Mouse (Mus musculus) large intestine, adult 2 months (tissue): ENCODE measurements around the gene Reln. TPM values are rescaled to one million over a fixed set of nuclear protein-coding genes. Genes with fewer than 3 reads are reported as not detected.
A peak's percentile ranks its signal among the peaks of the same experiment; 100 is the strongest.

Experiments used
- DNase-seq: peaks from one replicate; pipeline ENCODE4 v3.0.0-alpha.2; 2012; ENCODE audit warnings: low read depth, low spot score
- WGBS: fragments of 180-500 bp; shearing (Covaris S2); methylation state at CpG from one replicate; pipeline ENCODE4 v1.1.7; 2018; 5-methylcytosine and 5-hydroxymethylcytosine counted together
- polyA plus RNA-seq: library from polyadenylated mRNA; depleted of rRNA; stranded (reverse); fragments of >200 nt; gene quantifications from 2 replicates; pipeline ENCODE4 v1.2.3, GENCODE M21; 2012

Gene Reln
- polyA plus RNA-seq, 1 experiment = 5.9 TPM

DNA sequence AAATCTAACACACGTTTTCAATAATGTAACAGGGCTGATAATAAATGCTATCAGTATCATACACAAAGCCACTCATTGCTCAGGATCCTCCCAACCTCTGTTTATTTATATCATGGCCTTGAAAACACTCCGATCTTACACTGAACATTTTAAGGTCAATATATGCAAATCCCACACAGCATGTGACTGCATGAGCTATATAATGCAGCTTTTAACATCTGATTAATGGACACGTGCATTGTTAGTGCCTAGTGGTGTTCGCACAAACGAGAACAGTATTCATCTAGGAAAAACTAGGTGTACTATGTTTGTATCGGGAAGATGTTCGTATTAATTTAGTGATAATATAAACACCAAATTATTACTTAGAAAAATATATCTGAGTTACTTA, 395.0 kb downstream of the Reln start:
- WGBS = 83% methylated on average over 7 of the region's 7 CpGs
- DNase-seq = no peak

DNA sequence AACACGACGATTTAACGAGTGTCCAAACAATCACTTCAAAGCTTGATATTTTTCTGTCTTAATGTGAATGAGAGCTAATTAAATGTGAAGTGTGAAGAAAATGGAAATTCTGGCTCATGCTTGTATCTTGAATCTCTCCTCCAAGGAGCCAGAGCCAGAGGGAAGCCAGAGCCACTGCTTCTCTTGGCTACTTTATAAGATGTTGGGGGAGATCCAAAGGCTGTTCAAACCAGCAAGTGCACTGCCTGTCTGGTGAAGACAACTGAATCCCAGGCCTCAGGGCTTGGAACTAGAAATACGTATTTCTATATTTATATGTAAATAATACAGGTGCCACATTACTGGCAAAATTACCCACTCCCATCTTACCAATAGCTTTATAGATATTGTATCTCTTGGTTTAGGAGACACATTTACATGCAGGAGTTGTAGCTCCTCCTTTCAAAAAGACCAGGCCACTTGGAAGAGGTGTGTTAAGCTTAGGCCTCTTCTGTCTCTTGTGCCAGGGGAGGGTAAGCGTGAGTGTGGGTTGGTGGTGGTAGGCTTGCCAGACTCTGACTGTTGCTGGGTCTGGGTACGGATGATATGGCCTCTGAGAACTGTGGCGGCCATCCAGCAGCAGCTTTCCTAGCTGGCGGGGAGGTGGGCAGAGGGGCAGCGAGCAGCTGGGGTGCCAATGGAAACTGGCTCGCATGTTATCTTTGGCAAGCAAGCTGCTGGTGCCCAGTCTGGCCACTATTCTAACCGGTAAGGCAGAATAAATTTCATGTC, 395.6 kb downstream of the Reln start:
- 85% methylated on average over 11 of the region's 11 CpGs for WGBS
- DNase-seq = no peak

DNA sequence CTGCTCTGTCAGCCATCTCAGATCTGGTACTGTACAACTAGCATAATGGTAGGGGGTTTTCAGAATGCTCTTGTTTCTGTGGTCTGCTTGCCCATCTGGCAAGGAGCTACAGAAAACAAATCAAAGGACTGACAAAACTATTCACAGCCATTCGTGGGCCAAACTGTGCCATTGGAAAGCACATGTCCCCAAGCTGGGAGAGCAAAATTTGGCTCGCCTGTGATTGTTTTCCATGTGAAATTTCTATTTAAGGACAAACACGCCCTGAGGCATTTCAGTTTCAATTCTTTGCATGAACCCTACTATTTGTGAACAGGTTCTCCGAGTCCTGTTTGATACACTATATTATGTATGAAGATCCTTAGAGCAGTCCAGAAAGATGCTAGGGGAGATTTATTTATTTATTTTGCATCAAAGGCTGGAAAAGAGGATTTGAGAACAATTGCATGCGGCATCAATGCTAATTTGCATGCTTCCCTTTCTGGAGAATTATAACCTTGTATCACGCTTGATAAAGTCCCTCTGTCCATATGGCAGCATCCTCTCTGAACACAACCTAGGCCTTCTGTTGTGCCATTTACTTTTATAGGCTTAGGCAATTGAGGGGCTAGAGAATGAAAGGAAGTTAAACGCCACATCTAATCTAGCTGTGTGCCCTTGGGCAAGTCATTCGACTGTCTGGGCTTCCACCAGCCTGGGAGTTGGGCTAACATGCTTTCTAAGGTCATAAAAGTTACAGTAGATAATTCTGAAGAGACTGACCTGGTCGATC, 396.7 kb downstream of the Reln start:
- DNase-seq = no peak
- 76% methylated on average over 9 of the region's 9 CpGs for WGBS

DNA sequence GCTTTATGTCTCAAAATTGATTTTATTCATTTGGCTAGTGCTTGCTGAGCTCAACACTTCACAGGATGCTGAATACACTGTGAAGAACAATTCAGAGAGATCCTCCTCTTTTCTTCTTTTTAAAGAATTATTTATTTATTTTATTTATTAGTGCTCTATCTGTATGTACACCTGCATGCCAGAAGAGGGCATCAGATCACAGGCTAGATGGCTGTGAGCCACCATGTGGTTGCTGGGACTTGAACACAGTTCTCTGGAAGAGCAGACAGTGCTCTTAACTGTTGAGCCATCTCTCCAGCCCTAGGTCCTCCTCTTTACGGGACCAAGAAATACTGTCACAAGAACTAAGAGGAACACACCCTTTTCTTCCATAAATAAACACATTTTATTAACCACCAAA, 399.9 kb downstream of the Reln start:
- WGBS = 79% methylated on average over 1 of the region's 1 CpGs
- DNase-seq = no peak

DNA sequence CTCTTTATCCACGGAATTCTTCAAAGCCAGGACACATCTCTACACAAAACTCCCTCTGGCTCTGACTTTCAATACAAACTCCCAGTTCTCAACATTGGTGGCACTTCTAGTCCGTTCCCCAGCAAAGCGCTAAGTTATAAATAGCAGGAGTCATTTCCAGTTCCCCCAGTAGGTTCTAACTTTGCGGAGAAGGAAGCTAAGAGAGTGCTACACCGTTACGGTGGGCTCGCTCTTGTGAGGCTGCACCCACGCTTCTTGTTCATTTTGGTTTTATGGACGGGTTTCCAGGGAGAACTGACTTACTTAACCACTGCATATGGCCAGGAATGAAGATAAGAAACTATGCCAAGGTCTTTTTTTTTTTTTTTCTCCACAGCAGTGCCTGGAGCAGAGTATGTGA, 405.1 kb downstream of the Reln start:
- DNase-seq = no peak
- WGBS = 78% methylated on average over 9 of the region's 9 CpGs

DNA sequence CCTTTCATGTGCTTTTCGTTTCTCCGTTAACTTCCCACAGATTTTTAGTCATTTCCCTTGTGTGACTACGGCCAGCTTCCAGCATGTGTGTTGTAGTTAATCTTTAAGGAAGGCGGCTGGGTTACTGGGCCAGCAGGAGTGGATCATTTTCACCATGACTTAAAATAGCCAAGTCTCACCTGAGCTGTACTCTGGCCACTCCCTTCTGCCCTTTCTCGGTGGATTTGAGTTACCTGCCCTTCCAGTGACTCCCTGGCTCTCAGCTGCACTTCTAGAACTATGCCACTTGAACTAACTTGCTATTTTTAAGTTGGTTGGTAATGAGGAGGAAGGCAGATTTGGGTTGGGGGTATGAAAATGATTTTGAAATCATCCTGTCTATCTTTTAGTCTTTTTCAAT, 406.4 kb downstream of the Reln start:
- WGBS = 26% methylated on average over 5 of the region's 5 CpGs
- peak; percentile 3 for DNase-seq

DNA sequence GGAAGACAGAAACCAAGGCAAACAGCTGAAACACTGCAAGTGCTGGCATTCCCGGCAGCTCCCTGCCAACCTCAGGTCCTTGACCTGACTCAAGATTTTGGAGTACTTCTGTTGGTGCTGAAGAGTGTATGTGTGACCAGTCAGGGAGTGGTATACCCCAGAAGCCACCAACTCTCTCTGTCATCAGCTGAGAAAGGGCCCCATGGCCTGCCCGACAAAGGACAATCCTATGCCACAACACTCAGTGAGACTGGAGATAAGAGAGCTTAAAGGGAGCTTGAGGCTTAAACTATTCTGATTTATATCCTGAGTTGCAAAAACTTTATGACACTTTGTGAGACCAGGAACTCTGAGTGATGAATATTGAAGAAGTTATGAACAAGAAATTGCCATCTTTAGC, 407.9 kb downstream of the Reln start:
- 31% methylated on average over 2 of the region's 2 CpGs for WGBS
- DNase-seq = no peak

DNA sequence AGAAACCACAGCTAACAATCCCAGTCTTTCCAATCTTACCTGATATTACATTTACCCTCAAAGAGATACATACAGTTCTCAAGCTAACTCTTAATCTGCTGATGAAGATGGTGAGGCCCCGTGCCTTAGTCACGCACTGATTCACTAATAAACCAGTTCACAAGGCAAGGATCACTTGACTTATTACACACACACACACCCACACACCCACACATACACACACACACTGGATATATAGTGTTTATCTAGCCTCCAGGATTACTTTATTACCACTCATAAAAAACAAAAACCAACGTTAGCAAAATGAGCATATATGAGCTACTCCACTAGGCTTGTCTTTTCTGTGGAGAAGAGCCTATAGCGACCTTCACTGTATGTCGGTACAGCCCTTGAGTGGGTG, 408.4 kb downstream of the Reln start:
- 27% methylated on average over 5 of the region's 5 CpGs for WGBS
- DNase-seq = peak; percentile 8

DNA sequence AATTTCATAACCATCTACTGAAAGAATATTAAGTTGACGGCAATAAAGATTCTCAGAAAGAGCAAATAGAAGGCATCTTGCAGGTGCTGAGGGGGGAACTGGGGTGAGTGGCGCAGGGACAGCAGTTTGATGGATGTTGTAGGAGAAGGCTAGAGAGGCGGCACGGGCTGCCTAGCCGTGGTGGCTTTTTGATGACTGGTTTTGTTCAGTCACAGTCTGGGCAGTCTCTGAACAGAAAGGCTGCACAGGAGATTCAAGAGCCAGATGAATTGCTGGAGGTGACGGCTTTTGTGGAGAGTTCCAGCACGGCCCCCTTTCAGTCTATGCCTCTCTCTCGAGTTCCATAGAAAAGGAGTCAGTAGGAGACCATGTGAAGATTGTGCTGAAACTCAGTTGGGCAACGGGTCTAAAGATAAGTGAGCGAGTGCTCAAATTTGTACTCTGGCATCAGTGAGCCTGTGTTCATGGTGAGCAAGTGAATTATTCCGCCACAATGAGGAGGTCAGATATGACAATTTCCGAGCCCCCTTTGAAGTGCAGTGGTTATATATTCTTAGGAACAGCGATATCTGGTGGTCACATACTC, 409.6 kb downstream of the Reln start:
- WGBS = 87% methylated on average over 13 of the region's 13 CpGs
- no peak for DNase-seq

DNA sequence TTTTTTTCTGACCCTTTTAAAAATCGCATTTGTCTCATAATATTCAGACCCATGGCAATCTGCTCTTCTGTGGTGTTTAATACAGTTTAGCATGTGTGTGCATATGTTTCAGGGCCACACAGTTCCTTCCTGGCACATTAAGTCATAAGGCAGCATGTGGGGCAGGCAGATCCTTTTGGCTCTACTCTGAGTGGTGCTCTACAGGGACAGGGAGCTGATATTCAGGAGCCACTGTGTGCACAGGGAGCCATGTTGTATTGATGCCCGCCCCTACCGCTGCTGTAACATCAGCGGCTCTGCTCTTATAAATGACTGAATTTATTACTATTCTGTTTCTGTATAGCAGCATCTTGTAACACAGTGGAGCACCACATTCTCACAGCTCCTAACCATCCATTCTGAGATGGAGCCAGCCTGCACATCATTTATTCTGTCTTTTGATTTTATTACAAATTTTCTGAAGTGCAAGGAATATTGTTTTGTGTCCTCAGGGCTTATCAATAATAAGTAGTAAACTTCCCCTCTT, 410.3 kb downstream of the Reln start:
- no peak for DNase-seq
- 89% methylated on average over 4 of the region's 4 CpGs for WGBS

DNA sequence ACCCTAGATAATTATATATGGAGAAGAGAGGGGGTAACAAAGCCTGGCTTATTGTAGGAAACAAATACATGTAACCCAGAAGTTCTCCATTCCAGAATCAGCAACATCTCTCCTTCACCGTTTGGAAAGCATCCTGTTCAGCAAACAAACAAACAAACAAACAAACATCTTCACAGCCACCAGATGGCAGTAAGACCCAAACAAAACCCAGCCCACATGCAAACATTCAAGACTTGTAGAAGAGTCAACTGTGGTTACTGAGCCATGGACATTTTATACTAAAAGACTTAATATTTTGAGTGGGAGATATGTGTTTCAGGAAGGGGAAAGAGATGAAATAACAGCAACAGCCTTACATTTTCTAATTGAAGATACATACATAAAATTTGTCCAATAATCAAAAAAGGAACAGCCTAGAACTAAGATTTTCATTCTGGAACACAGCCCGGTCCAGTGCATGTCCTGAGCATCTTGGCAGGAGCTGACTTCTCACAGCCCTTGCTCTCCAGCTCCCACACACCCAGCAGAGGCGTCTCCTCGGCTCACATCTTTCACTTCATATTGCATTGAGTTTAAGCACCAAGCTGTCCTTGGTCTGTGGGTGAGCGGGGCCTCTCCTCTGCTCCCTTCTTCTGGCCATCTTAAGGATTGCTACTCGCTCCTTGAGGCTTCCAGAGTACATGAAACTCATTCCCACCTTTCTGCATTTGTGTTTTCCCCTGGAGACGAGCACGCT, 411.0 kb downstream of the Reln start:
- WGBS = 71% methylated on average over 8 of the region's 8 CpGs
- no peak for DNase-seq

DNA sequence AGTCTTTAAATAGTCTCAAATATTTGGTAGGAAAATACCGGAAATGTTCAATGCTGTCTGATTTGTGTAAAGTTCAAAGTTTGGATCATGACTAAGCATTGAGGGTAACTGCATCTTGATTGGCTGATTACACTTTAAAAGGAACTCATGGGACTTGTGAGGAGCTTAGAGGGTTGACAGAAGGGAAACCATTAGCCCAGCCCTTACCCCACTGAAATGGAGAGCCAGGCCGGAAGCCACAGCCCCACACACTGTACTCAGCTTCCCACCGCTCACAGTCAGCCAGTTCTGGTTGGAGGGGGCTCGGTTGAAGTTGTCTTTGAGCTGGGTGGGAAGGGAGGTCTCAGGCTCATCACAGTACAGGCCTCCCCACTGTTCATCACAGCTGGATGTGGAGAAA, 413.4 kb downstream of the Reln start:
- WGBS = 62% methylated on average over 4 of the region's 4 CpGs
- no peak for DNase-seq

DNA sequence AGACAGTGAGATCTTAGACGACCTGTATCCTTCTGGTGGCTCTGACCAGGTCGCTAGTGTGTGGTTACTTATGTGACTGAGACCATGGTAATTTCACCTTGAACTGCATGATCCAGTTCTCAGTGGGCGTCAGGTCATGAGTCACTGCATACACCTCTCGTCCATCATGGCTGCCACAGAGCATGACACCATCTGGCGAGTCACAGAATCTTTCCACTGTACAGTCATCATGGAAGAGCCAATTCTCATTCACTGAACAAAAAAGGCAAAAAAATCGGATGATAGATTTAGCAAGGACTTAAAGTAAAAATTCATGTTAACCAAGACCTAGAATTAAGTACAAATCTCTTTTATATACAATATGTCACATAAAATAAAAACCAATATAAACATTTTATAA, 424.2 kb downstream of the Reln start:
- 74% methylated on average over 6 of the region's 6 CpGs for WGBS
- DNase-seq = no peak

DNA sequence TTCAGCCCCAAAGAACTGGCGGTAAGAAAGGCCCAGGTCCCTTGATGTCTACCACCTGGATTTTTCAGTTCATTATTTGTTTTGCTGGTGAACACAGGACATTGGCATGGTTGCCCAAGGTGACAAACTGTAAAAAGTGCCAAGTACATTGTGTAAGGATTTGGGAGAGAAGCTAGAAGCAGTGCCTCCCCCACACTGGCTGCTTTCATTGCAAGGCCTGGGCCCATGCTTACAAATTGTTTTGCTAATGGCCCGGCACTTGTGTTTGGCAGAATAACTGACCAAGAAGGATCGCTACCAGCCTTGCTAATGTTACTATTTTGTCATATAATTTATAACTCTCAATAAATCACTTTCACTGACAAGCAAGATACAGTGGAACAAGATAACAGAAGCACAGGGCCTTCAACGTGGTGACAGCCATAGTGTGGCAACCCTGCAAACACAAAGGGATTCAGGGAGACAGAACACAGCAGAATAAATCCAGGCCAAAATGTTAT, 425.2 kb downstream of the Reln start:
- no peak for DNase-seq
- WGBS = 63% methylated on average over 4 of the region's 4 CpGs

DNA sequence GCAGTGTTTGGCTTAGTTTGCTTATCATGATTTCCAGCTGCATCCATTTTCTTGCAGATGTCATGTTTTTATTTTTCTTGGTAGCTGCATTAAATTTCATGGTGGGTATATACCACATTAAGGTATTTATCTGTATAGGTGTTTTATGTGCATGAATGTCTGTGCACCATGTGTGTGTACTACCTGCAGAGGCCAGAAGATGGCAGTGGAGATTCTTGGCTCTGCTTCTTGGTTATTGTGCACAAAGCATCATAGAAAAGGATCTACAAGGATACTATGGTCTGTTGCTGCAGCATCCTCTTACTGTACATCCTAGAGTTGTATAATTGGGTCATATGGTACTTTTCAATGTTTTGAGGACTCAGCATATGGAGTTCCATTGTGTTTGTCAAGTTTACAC, 428.5 kb downstream of the Reln start:
- no peak for DNase-seq

DNA sequence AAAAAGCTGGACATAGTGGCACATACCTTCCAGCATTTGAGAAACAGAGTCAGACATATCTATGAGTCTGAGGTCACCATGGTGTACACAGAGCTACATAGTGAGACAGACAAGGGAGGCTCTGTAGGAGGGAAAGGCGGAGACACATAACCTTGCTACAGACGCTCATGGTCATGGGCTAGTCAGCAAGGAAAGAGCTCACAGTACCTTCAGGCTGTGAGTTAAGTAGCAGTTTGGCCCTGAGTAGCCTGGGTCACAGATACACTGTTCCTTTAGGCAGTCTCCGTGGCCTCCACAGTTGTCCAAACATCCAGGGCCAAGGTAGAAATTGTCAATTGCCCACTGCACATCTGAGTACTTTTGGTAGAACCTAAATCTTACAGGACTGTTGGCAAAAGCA, 429.7 kb downstream of the Reln start:
- no peak for DNase-seq
- 43% methylated on average over 3 of the region's 3 CpGs for WGBS

DNA sequence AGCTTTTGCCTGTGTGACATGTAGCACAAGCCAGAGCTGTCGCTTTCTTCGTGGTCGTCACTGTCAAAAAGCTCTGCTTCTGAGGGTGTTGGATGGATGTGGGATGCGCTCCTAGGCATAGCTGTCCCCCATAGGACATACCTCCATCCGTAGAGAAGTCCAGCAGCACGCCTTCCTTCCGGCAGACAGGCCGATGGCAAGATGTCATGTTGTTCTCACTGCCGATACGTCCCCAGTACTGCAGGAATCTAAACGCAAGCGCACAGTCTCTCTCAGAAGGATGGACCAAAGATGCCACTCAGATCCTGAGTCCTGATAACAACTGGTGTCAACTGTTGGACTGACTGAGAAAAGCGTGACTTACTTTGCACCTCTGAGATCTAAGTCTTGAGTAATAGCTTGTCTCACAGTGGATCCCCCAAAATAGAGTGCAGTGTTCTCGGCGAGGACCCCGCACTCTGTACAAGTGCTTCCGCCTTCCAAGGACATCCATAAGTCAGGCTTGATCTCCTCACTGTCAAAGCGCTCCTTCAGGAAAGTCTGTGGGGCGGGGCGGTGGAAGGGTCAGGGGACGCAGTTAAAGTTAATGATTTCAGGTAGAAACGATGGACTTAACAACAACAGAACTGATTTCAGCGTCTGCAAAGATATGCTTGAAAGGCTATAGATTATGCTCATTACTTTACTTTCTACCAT, 431.5 kb downstream of the Reln start:
- no peak for DNase-seq
- WGBS = 53% methylated on average over 23 of the region's 23 CpGs

DNA sequence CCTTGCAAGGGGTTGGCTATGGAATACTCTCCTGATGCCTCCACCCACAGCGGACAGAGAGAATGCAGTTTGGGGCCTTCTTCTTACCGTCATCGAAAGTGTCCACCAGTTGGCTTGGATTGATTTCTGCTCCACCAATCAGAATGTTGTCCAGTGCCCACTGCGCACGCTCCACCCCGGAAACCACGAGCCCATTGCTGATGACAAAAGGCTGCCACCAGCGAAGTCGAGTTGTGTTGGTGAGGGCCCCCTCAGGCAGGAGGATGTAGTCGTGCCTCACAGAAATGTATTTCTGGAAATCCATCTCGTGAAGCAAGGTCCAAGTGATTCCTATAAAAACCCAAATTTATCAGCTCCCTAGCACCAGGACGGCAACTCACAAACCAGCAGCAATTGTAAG, 433.8 kb downstream of the Reln start:
- no peak for DNase-seq
- 87% methylated on average over 12 of the region's 12 CpGs for WGBS

DNA sequence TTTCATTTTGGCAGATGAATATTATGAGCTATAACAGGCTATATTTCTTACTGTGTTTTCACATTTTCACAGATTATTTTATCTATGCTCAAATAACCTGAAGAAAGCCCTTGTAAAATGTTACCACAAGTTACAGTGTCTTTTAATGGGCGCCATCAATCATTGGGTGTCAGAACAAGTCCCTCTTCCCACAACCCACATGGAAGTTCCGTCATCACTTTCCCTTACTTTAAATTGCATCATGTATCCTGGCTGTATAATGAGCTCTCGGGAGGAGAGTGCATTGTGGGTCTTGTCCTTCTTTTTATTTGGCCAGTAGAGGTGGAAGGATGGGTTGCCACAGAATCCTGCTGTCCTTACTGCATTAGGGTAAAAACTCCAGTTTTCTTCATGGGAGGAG, 434.8 kb downstream of the Reln start:
- no peak for DNase-seq
- WGBS = 77% methylated on average over 3 of the region's 3 CpGs
